Mouse (Mus musculus): ENCODE measurements around the gene Vmn1r54.

GRCm38 (mm10) chr6:90319475-90320191, 73.5 kb downstream of the Vmn1r54 start:
- TF ChIP-seq CTCF (conservative IDR thresholded peaks at IDR 0.05; ENCODE audit: insufficient read depth, insufficient read length, low read depth, low read length) (no peak), POLR2A (IDR thresholded peaks at IDR 0.05; ENCODE audit: low read depth, low read length) (no peak)
